Mouse (Mus musculus) embryonic facial prominence, embryonic 15.5 days (tissue): ENCODE results near the gene Tnip1. TPM values are rescaled to one million over a fixed set of nuclear protein-coding genes. Genes with fewer than 3 reads are reported as not detected.

Source experiments
- ATAC-seq: fragments of 200-750 bp; cut with Nextera tagmentation; 2 replicates; pipeline ENCODE4 v1.8.0; 2017; ENCODE audit warnings: low read depth, moderate TSS enrichment; ENCODE audit not compliant: insufficient number of reproducible peaks, low FRiP score, low TSS enrichment
- H3K27ac ChIP-seq: fragments of 300-500 bp; sonication (generic); replicated peaks from 2 replicates; pipeline ENCODE4 v1.5.1; 2015; ENCODE audit warnings: mild to moderate bottlenecking, inconsistent platforms
- H3K27me3 ChIP-seq: fragments of 300-500 bp; sonication (generic); 2 replicates; pipeline ENCODE4 v1.6.1; 2015; ENCODE audit warnings: inconsistent platforms
- H3K36me3 ChIP-seq: fragments of 300-500 bp; sonication (generic); 2 replicates; pipeline ENCODE4 v1.6.1; 2015; ENCODE audit warnings: mild to moderate bottlenecking, inconsistent platforms
- H3K4me1 ChIP-seq: fragments of 300-500 bp; sonication (generic); 2 replicates; pipeline ENCODE4 v1.6.1; 2015; ENCODE audit warnings: inconsistent platforms
- H3K4me2 ChIP-seq: fragments of 300-500 bp; sonication (generic); replicated peaks from 2 replicates; pipeline ENCODE4 v1.6.1; 2015; ENCODE audit warnings: mild to moderate bottlenecking, inconsistent platforms
- H3K4me3 ChIP-seq: fragments of 300-500 bp; sonication (generic); replicated peaks from 2 replicates; pipeline ENCODE4 v1.5.1; 2015; ENCODE audit warnings: mild to moderate bottlenecking, inconsistent platforms
- H3K9ac ChIP-seq: fragments of 300-500 bp; sonication (generic); 2 replicates; pipeline ENCODE4 v1.6.1; 2015; ENCODE audit warnings: inconsistent platforms
- H3K9me3 ChIP-seq: fragments of 300-500 bp; sonication (generic); replicated peaks from 2 replicates; pipeline ENCODE4 v1.6.1; 2016; ENCODE audit warnings: inconsistent platforms
- WGBS: fragments of 180-500 bp; shearing (Covaris S2); methylation state at CpG from one replicate; pipeline ENCODE4 v1.1.7; 2015; 5-methylcytosine and 5-hydroxymethylcytosine counted together
- polyA plus RNA-seq: library from polyadenylated mRNA; unstranded; fragments of >200 nt; fragmentation: Nextera tagmentation; extraction: Ambion mirVana; gene quantifications from 2 replicates; pipeline ENCODE4 v1.2.1, GENCODE M21; 2015

The Tnip1 gene
- polyA plus RNA-seq, 1 experiment from 2014 or later: 24.5 TPM

GRCm38 (mm10) chr11:54891341-54891740, 71.4 kb downstream of the Tnip1 start:
- WGBS: 91% methylated on average over 5 of the region's 5 CpGs
- Histone ChIP-seq H3K27ac (no peak overlapping the region), H3K4me1 (no peaks in the 10 kb centered on the region), H3K36me3 (no peaks in the 10 kb centered on the region), H3K27me3 (no peaks in the 10 kb centered on the region), H3K9me3 (no peaks in the 10 kb centered on the region), H3K4me3 (no peak overlapping the region), H3K4me2 (no peak overlapping the region), H3K9ac (no peak overlapping the region)
- ATAC-seq: no peak

GRCm38 (mm10) chr11:54887927-54888326, 74.8 kb downstream of the Tnip1 start:
- no peaks in the 10 kb centered on the region for H3K9me3 ChIP-seq
- H3K27me3 ChIP-seq: no peaks in the 10 kb centered on the region
- 67% methylated on average over 6 of the region's 6 CpGs for WGBS
- no peaks in the 10 kb centered on the region for H3K36me3 ChIP-seq
- no peak overlapping the region for H3K27ac ChIP-seq
- no peak for ATAC-seq
- H3K4me1 ChIP-seq: peaks cover 7% of the 10 kb centered on the region; the same call in 1 of the 2 replicates
- no peak overlapping the region for H3K9ac ChIP-seq
- no peak overlapping the region for H3K4me3 ChIP-seq
- H3K4me2 ChIP-seq: no peak overlapping the region

DNA sequence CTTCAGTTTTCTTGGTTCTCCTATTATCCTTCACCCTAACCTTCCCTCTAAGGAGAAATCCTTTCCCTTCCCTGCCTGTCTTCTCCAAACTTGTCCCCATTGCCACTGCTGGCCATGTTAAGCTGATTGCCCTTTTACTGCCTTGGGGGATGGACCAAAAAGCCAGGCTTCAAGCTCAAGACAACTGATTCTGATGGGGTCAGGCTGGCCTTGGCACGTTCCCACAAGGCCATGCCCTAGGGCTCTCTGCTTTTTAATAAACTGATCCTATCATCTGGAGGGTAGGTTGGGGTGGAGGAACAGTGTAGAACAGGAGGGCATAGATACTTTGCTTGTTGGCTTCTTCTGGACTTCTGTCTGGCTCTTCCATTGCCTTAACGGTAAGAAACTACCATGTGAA, 77.3 kb downstream of the Tnip1 start:
- Histone ChIP-seq H3K4me2 (no peak overlapping the region), H3K4me1 (peaks cover 16% of the 10 kb centered on the region; the same call in 1 of the 2 replicates), H3K36me3 (no peaks in the 10 kb centered on the region), H3K9ac (no peak overlapping the region), H3K9me3 (no peaks in the 10 kb centered on the region), H3K27me3 (no peaks in the 10 kb centered on the region), H3K4me3 (no peak overlapping the region), H3K27ac (no peak overlapping the region)
- WGBS: 80% methylated on average over 2 of the region's 2 CpGs
- ATAC-seq: no peak

- WGBS: 21% methylated on average over 5 of the region's 5 CpGs
- H3K4me3 ChIP-seq: no peak overlapping the region
- H3K36me3 ChIP-seq: no peaks in the 10 kb centered on the region
- no peak overlapping the region for H3K4me2 ChIP-seq
- H3K4me1 ChIP-seq: peaks cover 16% of the 10 kb centered on the region; the same call in 1 of the 2 replicates
- H3K9me3 ChIP-seq: no peaks in the 10 kb centered on the region
- H3K27me3 ChIP-seq: no peaks in the 10 kb centered on the region
- ATAC-seq: no peak
- no peak overlapping the region for H3K9ac ChIP-seq
- H3K27ac ChIP-seq: no peak overlapping the region
These were observed 77.8 kb downstream of the Tnip1 start for GRCm38 (mm10) chr11:54884937-54885336.

DNA sequence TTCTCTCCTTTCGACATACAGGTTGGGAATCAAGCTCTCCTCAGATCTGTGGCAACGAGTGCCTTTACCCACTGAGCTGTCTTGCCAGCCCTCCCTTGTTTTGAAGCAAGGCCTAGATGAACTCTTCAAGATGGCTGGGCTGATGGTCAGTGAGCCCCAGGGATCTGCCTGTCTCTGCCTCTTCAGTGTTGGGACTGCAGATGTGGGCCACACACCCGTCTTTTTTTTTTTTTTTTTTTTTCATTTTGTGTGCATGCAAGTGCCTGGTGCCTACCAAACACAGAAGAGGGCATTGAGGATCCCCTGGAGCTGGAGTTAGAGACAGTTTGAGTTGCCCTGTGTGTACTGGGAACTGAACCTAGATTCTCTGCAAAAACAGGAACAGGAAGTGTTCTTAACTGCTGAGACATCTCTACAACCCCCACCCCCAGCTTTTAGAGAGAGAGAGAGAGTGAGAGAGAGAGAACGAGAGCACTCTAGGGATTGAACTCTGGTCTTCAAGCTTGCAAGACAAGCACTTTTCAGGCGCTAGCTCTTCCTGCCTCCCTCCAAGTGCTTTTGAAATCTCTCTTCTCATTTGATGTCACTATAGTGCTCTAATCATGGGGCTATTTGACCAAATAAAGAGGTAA, 78.4 kb downstream of the Tnip1 start:
- no peak overlapping the region for H3K4me3 ChIP-seq
- no peaks in the 10 kb centered on the region for H3K9me3 ChIP-seq
- no peak overlapping the region for H3K27ac ChIP-seq
- H3K27me3 ChIP-seq: no peaks in the 10 kb centered on the region
- H3K4me1 ChIP-seq: peaks cover 16% of the 10 kb centered on the region; the same call in 1 of the 2 replicates
- WGBS: 75% methylated on average over 5 of the region's 5 CpGs
- no peak for ATAC-seq
- no peaks in the 10 kb centered on the region for H3K36me3 ChIP-seq
- no peak overlapping the region for H3K9ac ChIP-seq
- H3K4me2 ChIP-seq: no peak overlapping the region

DNA sequence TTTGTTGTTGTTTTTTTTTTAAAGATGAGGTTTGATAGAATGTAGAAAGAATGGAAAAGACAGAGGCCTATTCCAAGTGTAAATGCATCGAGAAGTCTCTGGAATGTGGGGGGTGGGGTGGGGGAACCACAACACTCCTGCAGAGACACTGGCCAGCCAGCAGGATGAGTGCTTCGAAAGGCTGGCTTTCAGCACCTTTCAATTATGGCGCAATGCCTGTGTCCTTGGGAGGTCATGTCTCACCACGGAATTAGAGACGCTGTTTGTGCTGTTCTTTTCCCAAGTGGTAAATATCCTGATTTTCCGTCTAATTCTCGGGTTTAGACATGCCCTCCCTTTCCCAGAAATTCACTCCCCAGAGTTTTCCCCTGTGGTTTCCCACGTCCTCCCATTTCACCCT, 80.0 kb downstream of the Tnip1 start:
- peak; percentile 79 for ATAC-seq
- WGBS: 16% methylated on average over 8 of the region's 8 CpGs
- H3K9ac ChIP-seq: no peak overlapping the region

DNA sequence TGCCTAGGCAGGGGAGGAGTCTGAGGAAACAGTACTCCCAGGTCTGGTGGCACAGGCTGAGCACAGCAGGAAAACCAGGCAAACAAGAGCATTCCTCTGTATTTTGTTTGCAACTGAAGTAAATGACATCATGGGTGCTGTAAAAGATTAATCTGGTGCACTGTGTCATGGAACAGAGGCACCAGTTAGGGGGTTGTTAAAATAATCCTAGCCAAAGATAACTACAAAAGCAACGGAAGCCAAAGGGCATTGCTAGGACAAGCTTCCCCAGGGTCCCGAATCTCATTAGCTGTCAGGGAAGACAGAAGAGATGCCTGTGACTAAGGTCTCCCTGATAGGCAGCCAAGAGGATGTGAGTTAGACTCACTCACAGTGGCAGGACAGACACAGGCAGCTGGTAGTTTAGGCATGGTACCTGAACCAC, 81.7 kb downstream of the Tnip1 start:
- Histone ChIP-seq H3K27ac (no peak overlapping the region), H3K9me3 (no peaks in the 10 kb centered on the region), H3K36me3 (no peaks in the 10 kb centered on the region), H3K27me3 (no peaks in the 10 kb centered on the region), H3K4me1 (peaks cover 16% of the 10 kb centered on the region; the same call in 1 of the 2 replicates), H3K9ac (no peak overlapping the region), H3K4me2 (no peak overlapping the region), H3K4me3 (no peak overlapping the region)
- ATAC-seq: no peak
- 19% methylated on average over 2 of the region's 2 CpGs for WGBS

More for the DNA sequence above, 80.0 kb downstream of the Tnip1 start:
- H3K4me2 ChIP-seq: no peak overlapping the region
- H3K27me3 ChIP-seq: no peaks in the 10 kb centered on the region
- H3K36me3 ChIP-seq: no peaks in the 10 kb centered on the region
- peak overlapping the region; percentile 19; the same call in 1 of the 2 replicates for H3K27ac ChIP-seq
- no peaks in the 10 kb centered on the region for H3K9me3 ChIP-seq
- H3K4me3 ChIP-seq: no peak overlapping the region
- peaks cover 16% of the 10 kb centered on the region; the same call in 1 of the 2 replicates for H3K4me1 ChIP-seq

GRCm38 (mm10) chr11:54879922-54880321, 82.8 kb downstream of the Tnip1 start:
- no peaks in the 10 kb centered on the region for H3K36me3 ChIP-seq
- H3K9me3 ChIP-seq: no peaks in the 10 kb centered on the region
- no peak for ATAC-seq
- no peak overlapping the region for H3K9ac ChIP-seq
- no peak overlapping the region for H3K4me2 ChIP-seq
- 80% methylated on average over 10 of the region's 10 CpGs for WGBS
- H3K4me1 ChIP-seq: peaks cover 14% of the 10 kb centered on the region; the same call in 1 of the 2 replicates
- no peak overlapping the region for H3K27ac ChIP-seq
- no peak overlapping the region for H3K4me3 ChIP-seq
- no peaks in the 10 kb centered on the region for H3K27me3 ChIP-seq

DNA sequence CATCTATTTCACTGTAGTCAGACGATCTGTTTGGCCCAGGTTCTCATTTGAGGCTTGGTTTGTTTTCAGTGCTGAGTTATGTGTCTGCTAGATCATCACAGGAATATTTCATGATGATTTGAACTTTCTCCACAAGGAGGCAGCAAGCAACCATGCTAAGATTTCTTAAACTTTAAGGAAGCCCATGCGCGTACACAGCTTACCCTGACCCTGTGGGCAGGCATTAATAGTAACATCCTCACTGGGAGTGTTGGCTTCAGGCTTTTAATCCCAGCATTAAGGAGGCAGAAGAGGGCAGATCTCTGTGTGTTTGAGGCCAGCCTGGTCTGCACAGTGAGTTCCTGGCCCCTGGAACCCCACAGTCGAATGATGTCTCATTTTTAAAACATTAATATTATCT, 83.3 kb downstream of the Tnip1 start:
- no peak for ATAC-seq

DNA sequence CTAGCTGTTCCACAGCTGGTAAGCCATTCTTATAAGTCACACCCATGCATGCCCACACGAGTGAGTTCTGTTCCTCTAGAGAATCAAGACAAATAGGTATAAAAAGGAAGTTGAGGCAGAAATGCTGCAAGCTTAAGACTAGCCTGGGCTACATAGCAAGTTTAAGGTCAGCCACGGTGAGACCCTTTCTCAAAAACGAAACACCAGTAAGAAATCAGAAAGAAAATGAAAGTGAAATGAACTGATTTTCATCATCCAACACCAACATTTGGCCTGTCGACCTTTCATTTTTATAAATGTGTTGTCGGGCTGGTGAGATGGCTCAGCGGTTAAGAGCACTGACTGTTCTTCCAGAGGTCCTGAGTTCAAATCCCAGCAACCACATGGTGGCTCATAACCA, 83.8 kb downstream of the Tnip1 start:
- Histone ChIP-seq H3K4me1 (0 out of 2 replicates have a peak, but pooled peaks cover 11% of the 10 kb centered on the region), H3K27ac (no peak overlapping the region), H3K9ac (no peak overlapping the region), H3K4me3 (no peak overlapping the region), H3K36me3 (peaks cover 6% of the 10 kb centered on the region), H3K4me2 (no peak overlapping the region), H3K27me3 (no peaks in the 10 kb centered on the region), H3K9me3 (no peaks in the 10 kb centered on the region)
- WGBS: 74% methylated on average over 6 of the region's 6 CpGs
- no peak for ATAC-seq

More for the DNA sequence above, 83.3 kb downstream of the Tnip1 start:
- H3K27me3 ChIP-seq: no peaks in the 10 kb centered on the region
- no peaks in the 10 kb centered on the region for H3K9me3 ChIP-seq
- H3K4me3 ChIP-seq: no peak overlapping the region
- H3K36me3 ChIP-seq: 0 out of 2 replicates have a peak, but pooled peaks cover under 1% of the 10 kb centered on the region
- H3K4me2 ChIP-seq: no peak overlapping the region
- 25% methylated on average over 4 of the region's 4 CpGs for WGBS
- no peak overlapping the region for H3K9ac ChIP-seq
- H3K4me1 ChIP-seq: 0 out of 2 replicates have a peak, but pooled peaks cover 11% of the 10 kb centered on the region
- no peak overlapping the region for H3K27ac ChIP-seq

GRCm38 (mm10) chr11:54876031-54876430, 86.7 kb downstream of the Tnip1 start:
- no peak overlapping the region for H3K27ac ChIP-seq
- no peak overlapping the region for H3K9ac ChIP-seq
- no peak for ATAC-seq
- H3K4me3 ChIP-seq: no peak overlapping the region
- peaks cover 32% of the 10 kb centered on the region for H3K36me3 ChIP-seq
- 0 out of 2 replicates have a peak, but pooled peaks cover 3% of the 10 kb centered on the region for H3K4me1 ChIP-seq
- H3K4me2 ChIP-seq: no peak overlapping the region
- H3K27me3 ChIP-seq: no peaks in the 10 kb centered on the region
- no peaks in the 10 kb centered on the region for H3K9me3 ChIP-seq
- WGBS: 81% methylated on average over 5 of the region's 5 CpGs
